ENCODE assay signal across 9 mouse cellular contexts in genomic region chr11:75147106-75147845, GRCm38 (mm10). TPM values are rescaled to one million over a fixed set of nuclear protein-coding genes. Genes with fewer than 3 reads are reported as not detected.
DNase-seq lines count a peak whose midpoint lies in the region; ATAC-seq and TF ChIP-seq lines count a peak whose summit lies in the region.
"Had no signal": no experiment of that assay in that cellular context is flagged by ENCODE, and none has a peak within 500 bp of the region (broad histone marks: within the 10 kb centered on the region; RNA-seq: fewer than 3 reads in every experiment).

No protein-coding gene starts in this region.

- ATAC-seq in kidney, embryonic 14.5 days (ENCODE audit: low FRiP score, low TSS enrichment) = peak; percentile 89
- no peak; the same call in 1 of the 2 replicates for ATAC-seq in hindbrain, embryonic 11.5 days (ENCODE audit: low FRiP score)
- no peak for ATAC-seq in liver, embryonic 15.5 days (ENCODE audit: insufficient read depth)
- ATAC-seq in inflammation-experienced regulatory T-cells, adult 6 months = no peak

- no peak overlapping the region for H3K4me2 ChIP-seq in kidney, embryonic 14.5 days (replicated peaks; ENCODE audit: low read depth, low read length)
- H3K4me2 ChIP-seq in hindbrain, embryonic 11.5 days (replicated peaks; ENCODE audit: low read depth, low read length) = no peak overlapping the region
- H3K4me2 ChIP-seq in liver, embryonic 15.5 days = no peak overlapping the region

- peaks cover 18% of the 10 kb centered on the region for H3K4me1 ChIP-seq in kidney, embryonic 14.5 days (ENCODE audit: control insufficient read depth, insufficient read depth, low read length)
- no peaks in the 10 kb centered on the region for H3K4me1 ChIP-seq in cortical plate, adult 2 months (ENCODE audit: control insufficient read depth, insufficient read depth, low read length)
- H3K4me1 ChIP-seq in hindbrain, embryonic 11.5 days (replicated peaks; ENCODE audit: control insufficient read depth, insufficient read depth, low read length) = peaks cover 2% of the 10 kb centered on the region; the same call in 1 of the 2 replicates
- H3K4me1 ChIP-seq in liver, embryonic 15.5 days (replicated peaks) = peaks cover 17% of the 10 kb centered on the region

- no peak overlapping the region for H3K4me3 ChIP-seq in kidney, embryonic 14.5 days (ENCODE audit: low read length)
- H3K4me3 ChIP-seq in cortical plate, adult 2 months (ENCODE audit: insufficient read depth, low read length) = no peak overlapping the region
- H3K4me3 ChIP-seq in hindbrain, embryonic 11.5 days (ENCODE audit: low read depth, low read length) = no peak overlapping the region
- no peak overlapping the region for H3K4me3 ChIP-seq in liver, embryonic 15.5 days (replicated peaks)

- peaks cover 24% of the 10 kb centered on the region; the same call in 1 of the 2 replicates for H3K36me3 ChIP-seq in kidney, embryonic 14.5 days (ENCODE audit: control insufficient read depth, insufficient read depth, low read length)
- no peaks in the 10 kb centered on the region; the same call in 1 of the 2 replicates for H3K36me3 ChIP-seq in hindbrain, embryonic 11.5 days (ENCODE audit: control insufficient read depth, insufficient read depth, low read length)
- H3K36me3 ChIP-seq in liver, embryonic 15.5 days (replicated peaks) = peaks cover 24% of the 10 kb centered on the region

- no peak for DNase-seq in kidney, adult 8-10 months
- DNase-seq in hindbrain, embryonic 11.5 days (ENCODE audit: low spot score) = peak; percentile 48
- DNase-seq in layer of hippocampus, postnatal 14 days (ENCODE audit: low spot score in 2 of 2) = no peak
- no peak for DNase-seq in spleen, adult 12 weeks (ENCODE audit: low spot score)

- no peaks in the 10 kb centered on the region for H3K9me3 ChIP-seq in kidney, embryonic 14.5 days (ENCODE audit: control insufficient read depth, low read length)
- H3K9me3 ChIP-seq in hindbrain, embryonic 11.5 days (ENCODE audit: control insufficient read depth, low read length) = no peaks in the 10 kb centered on the region
- H3K9me3 ChIP-seq in liver, embryonic 15.5 days (replicated peaks) = no peaks in the 10 kb centered on the region

- H3K27ac ChIP-seq in kidney, embryonic 14.5 days (ENCODE audit: low read depth, low read length) = peak overlapping the region; percentile 92
- peak overlapping the region; percentile 25; the same call in 1 of the 2 replicates for H3K27ac ChIP-seq in cortical plate, adult 2 months (ENCODE audit: insufficient read depth, low read length)
- peak overlapping the region; percentile 71 for H3K27ac ChIP-seq in hindbrain, embryonic 11.5 days (ENCODE audit: low read depth, low read length)
- 0 out of 2 replicates have a peak overlapping the region, but pooled peaks have one; percentile 19 for H3K27ac ChIP-seq in liver, embryonic 15.5 days (replicated peaks)
- H3K27ac ChIP-seq: macrophage had no signal

- no peak for TF ChIP-seq POLR2A in cortical plate, adult 2 months (IDR thresholded peaks at IDR 0.05; ENCODE audit: extremely low read depth, insufficient read depth, low read length)

- TF ChIP-seq CTCF in cortical plate, adult 2 months (IDR thresholded peaks at IDR 0.05; ENCODE audit: extremely low read depth, insufficient read depth, low read length) = no peak

- H3K9ac ChIP-seq in kidney, embryonic 14.5 days (ENCODE audit: low read depth, low read length) = no peak overlapping the region
- no peak overlapping the region for H3K9ac ChIP-seq in hindbrain, embryonic 11.5 days (ENCODE audit: low read depth, low read length)
- H3K9ac ChIP-seq in liver, embryonic 15.5 days = no peak overlapping the region

- no peaks in the 10 kb centered on the region for H3K27me3 ChIP-seq in kidney, embryonic 14.5 days (ENCODE audit: control insufficient read depth, insufficient read depth, low read length)
- no peaks in the 10 kb centered on the region for H3K27me3 ChIP-seq in hindbrain, embryonic 11.5 days (ENCODE audit: control insufficient read depth, insufficient read depth, low read length)
- no peaks in the 10 kb centered on the region for H3K27me3 ChIP-seq in liver, embryonic 15.5 days

- 16% methylated on average over 11 of the region's 11 CpGs for WGBS in kidney, embryonic 14.5 days
- 62% methylated on average over 11 of the region's 11 CpGs for WGBS in hindbrain, embryonic 11.5 days
- 59% methylated on average over 11 of the region's 11 CpGs for WGBS in liver, embryonic 15.5 days (ENCODE audit: insufficient replicate concordance)

RNA-seq across cellular contexts. Expression of gene Hic1, which starts 22.0 kb away (rescaled TPM):
- 16.9 and 26.6 TPM in 2 replicates for polyA plus RNA-seq in kidney, embryonic 14.5 days (2014; fragmentation: Nextera tagmentation; extraction: Ambion mirVana)
- polyA plus RNA-seq in cortical plate, adult 2 months (2012; rRNA removed) = 3.0 and 3.8 TPM in 2 replicates
- polyA plus RNA-seq in hindbrain, embryonic 11.5 days (2014; fragmentation: Nextera tagmentation; extraction: Ambion mirVana) = 0.90 and 1.5 TPM in 2 replicates
- 1.3 and 1.5 TPM in 2 replicates for polyA plus RNA-seq in liver, embryonic 15.5 days (2015; fragmentation: Nextera tagmentation; extraction: Ambion mirVana)
- total RNA-seq in layer of hippocampus, postnatal 14 days (2021) = 1 to 10 TPM; 3.3 to 4.5 TPM
- polyA plus RNA-seq in inflammation-experienced regulatory T-cells, adult 6 months (2017; shearing (Covaris generic)) = under 1 TPM; 0.21 to 0.50 (median 0.38) TPM
- polyA plus RNA-seq: macrophage had no signal

RNA-seq across cellular contexts. Expression of gene Ovca2, which starts 31.4 kb away (rescaled TPM):
- polyA plus RNA-seq in kidney, embryonic 14.5 days (2014; fragmentation: Nextera tagmentation; extraction: Ambion mirVana) = 33.3 and 33.4 TPM in 2 replicates
- 19.5 and 21.4 TPM in 2 replicates for polyA plus RNA-seq in cortical plate, adult 2 months (2012; rRNA removed)
- 28.0 and 31.0 TPM in 2 replicates for polyA plus RNA-seq in hindbrain, embryonic 11.5 days (2014; fragmentation: Nextera tagmentation; extraction: Ambion mirVana)
- polyA plus RNA-seq in liver, embryonic 15.5 days (2015; fragmentation: Nextera tagmentation; extraction: Ambion mirVana) = 9.2 and 10.2 TPM in 2 replicates
- 10 to 100 TPM; 14.8 to 15.2 TPM for total RNA-seq in layer of hippocampus, postnatal 14 days (2021)
- 10 to 100 TPM; 27.9 to 36.4 (median 32.7) TPM for polyA plus RNA-seq in inflammation-experienced regulatory T-cells, adult 6 months (2017; shearing (Covaris generic))

RNA-seq across cellular contexts. Expression of gene Dph1, which starts 43.8 kb away (rescaled TPM):
- 25.7 and 29.2 TPM in 2 replicates for polyA plus RNA-seq in kidney, embryonic 14.5 days (2014; fragmentation: Nextera tagmentation; extraction: Ambion mirVana)
- polyA plus RNA-seq in cortical plate, adult 2 months (2012; rRNA removed) = 29.1 and 30.9 TPM in 2 replicates
- 14.1 and 18.8 TPM in 2 replicates for polyA plus RNA-seq in hindbrain, embryonic 11.5 days (2014; fragmentation: Nextera tagmentation; extraction: Ambion mirVana)
- 10.9 and 11.6 TPM in 2 replicates for polyA plus RNA-seq in liver, embryonic 15.5 days (2015; fragmentation: Nextera tagmentation; extraction: Ambion mirVana)
- 10 to 100 TPM; 21.7 to 24.4 TPM for total RNA-seq in layer of hippocampus, postnatal 14 days (2021)
- 10 to 100 TPM in 2 of 3 experiments, 1 to 10 TPM in 1; 4.0 to 15.3 (median 11.7) TPM for polyA plus RNA-seq in inflammation-experienced regulatory T-cells, adult 6 months (2017; shearing (Covaris generic))

RNA-seq across cellular contexts. Expression of gene Rtn4rl1, which starts 46.3 kb away (rescaled TPM):
- 2.7 and 4.2 TPM in 2 replicates for polyA plus RNA-seq in kidney, embryonic 14.5 days (2014; fragmentation: Nextera tagmentation; extraction: Ambion mirVana)
- polyA plus RNA-seq in cortical plate, adult 2 months (2012; rRNA removed) = 37.9 and 40.1 TPM in 2 replicates
- 2.4 and 2.8 TPM in 2 replicates for polyA plus RNA-seq in hindbrain, embryonic 11.5 days (2014; fragmentation: Nextera tagmentation; extraction: Ambion mirVana)
- polyA plus RNA-seq in liver, embryonic 15.5 days (2015; fragmentation: Nextera tagmentation; extraction: Ambion mirVana) = 0.74 and 0.88 TPM in 2 replicates
- total RNA-seq in layer of hippocampus, postnatal 14 days (2021) = 10 to 100 TPM; 82.1 to 83.1 TPM
- 1 to 10 TPM; 1.3 to 2.5 (median 2.2) TPM for polyA plus RNA-seq in inflammation-experienced regulatory T-cells, adult 6 months (2017; shearing (Covaris generic))

Comparison
In these comparisons a context has a peak if more than half of its experiments do, and no peak if none do; other contexts are left out.
1. H3K27ac ChIP-seq: peak in every context shown above with its lines; median percentile 92 in kidney, embryonic 14.5 days; 71 in hindbrain, embryonic 11.5 days; 25 in cortical plate, adult 2 months; 19 in liver, embryonic 15.5 days.